Mouse (Mus musculus): ENCODE results near the gene Vmn1r139. TPM values are rescaled to one million over a fixed set of nuclear protein-coding genes. Genes with fewer than 3 reads are reported as not detected.

Vmn1r139 gene
- polyA plus RNA-seq (2012; fragmentation: generic; extraction: Trizol), result not detected

DNA sequence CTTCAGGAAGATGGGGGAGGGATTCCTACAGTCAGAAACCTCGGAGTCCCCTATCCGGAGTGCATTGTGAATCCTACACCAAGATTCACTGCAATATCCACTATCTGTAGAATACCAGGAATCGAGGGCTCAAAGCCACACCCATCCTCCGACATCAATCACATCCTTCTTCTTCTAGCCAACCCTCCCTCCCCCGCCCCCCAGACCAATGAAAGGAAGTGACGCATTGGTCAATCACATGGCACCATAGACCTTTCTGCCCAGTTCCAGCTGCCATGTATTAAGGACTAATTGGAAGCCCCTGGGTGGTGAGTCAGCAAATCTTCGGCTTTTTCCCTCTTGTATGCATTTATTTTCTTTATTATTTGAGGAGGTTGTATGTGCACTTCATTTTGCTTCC lies at the start of gene Vmn1r139:
TSS of gene Vmn1r139 (plus strand) at position 301 of the 400 bp plus-strand sequence.

GRCm38 (mm10) chr7:22028797-22029196 lies 40.1 kb upstream of the Vmn1r139 start, which contains the start of gene Vmn1r138:
Gene Vmn1r138, minus strand, starts transcription at chr7:22028897.

DNA sequence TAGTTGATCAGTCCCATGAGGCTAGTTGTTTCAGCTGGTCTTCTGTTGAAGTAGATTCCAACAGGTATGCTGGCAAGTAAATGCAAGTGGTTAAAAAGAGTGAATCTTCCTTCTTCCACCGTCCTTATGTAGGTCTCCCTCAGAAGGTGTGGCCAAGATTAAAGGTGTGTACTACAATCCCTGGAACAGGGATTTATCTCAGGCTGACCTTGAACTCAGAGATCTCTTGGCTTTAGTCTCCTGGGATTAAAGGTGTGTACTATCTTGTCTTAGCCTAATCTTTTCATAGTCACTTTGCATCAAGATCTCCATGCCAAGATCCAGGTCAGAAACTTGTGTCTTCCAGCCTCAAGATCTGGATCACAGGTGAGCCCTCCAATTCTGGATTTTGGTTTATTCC lies 12.7 kb upstream of the Vmn1r139 start, which contains the start of gene Gm6176:
TSS of gene Gm6176 (minus strand) at position 101 of the 400 bp plus-strand sequence.

DNA sequence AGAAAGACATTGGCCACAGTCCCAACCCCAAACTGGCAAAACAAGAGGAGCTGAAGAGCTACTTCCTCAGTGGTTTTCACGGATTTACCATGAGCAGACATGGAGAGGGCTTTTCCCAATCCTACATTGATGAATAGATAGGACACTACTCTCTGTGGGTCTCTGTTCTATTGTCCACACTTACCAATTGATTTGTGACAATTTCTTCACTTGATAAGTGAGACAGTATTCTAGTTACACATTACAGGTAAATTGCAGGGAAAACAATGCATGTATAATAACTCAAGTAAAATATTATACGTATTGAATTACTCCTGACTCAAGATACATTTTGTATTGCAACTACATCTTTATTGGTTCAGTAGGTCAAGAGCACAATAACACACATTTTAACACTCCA lies 49.3 kb downstream of the Vmn1r139 start, which contains the start of gene Gm16451:
TSS of gene Gm16451 (minus strand) at position 101 of the 400 bp plus-strand sequence.

GRCm38 (mm10) chr7:22134641-22135040 lies 65.8 kb downstream of the Vmn1r139 start, which contains the start of gene Gm10666:
Gene Gm10666, minus strand, starts transcription at chr7:22134741.

Other genes with a start within 250 kb of the Vmn1r139 start
- not detected for gene Vmn1r135, start 236.7 kb upstream of the Vmn1r139 start, polyA plus RNA-seq (2012; fragmentation: generic; extraction: Trizol)
- not detected for gene Gm5725, start 224.8 kb upstream of the Vmn1r139 start, polyA plus RNA-seq (2012; fragmentation: generic; extraction: Trizol)
- not detected for gene Gm5891, start 147.8 kb upstream of the Vmn1r139 start, polyA plus RNA-seq (2012; fragmentation: generic; extraction: Trizol)
- gene Vmn1r137, start 74.5 kb upstream of the Vmn1r139 start, polyA plus RNA-seq (2012; fragmentation: generic; extraction: Trizol), result not detected
- gene Vmn1r138, start 40.2 kb upstream of the Vmn1r139 start, polyA plus RNA-seq (2012; fragmentation: generic; extraction: Trizol), result not detected
- not detected for gene Gm6176, start 12.8 kb upstream of the Vmn1r139 start, polyA plus RNA-seq (2012; fragmentation: generic; extraction: Trizol)
- gene Gm16451, start 49.2 kb downstream of the Vmn1r139 start, polyA plus RNA-seq (2012; fragmentation: generic; extraction: Trizol), result not detected
- gene Gm10666, start 65.7 kb downstream of the Vmn1r139 start, polyA plus RNA-seq (2012; fragmentation: generic; extraction: Trizol), result not detected
- not detected for gene Vmn1r142, start 95.0 kb downstream of the Vmn1r139 start, polyA plus RNA-seq (2012; fragmentation: generic; extraction: Trizol)
- not detected for gene Vmn1r143, start 120.3 kb downstream of the Vmn1r139 start, polyA plus RNA-seq (2012; fragmentation: generic; extraction: Trizol)
- gene Gm8653, start 132.2 kb downstream of the Vmn1r139 start, polyA plus RNA-seq (2012; fragmentation: generic; extraction: Trizol), result not detected
- not detected for gene Gm8453, start 160.4 kb downstream of the Vmn1r139 start, polyA plus RNA-seq (2012; fragmentation: generic; extraction: Trizol)